Mouse (Mus musculus): ENCODE results near the gene Pak1.

DNA sequence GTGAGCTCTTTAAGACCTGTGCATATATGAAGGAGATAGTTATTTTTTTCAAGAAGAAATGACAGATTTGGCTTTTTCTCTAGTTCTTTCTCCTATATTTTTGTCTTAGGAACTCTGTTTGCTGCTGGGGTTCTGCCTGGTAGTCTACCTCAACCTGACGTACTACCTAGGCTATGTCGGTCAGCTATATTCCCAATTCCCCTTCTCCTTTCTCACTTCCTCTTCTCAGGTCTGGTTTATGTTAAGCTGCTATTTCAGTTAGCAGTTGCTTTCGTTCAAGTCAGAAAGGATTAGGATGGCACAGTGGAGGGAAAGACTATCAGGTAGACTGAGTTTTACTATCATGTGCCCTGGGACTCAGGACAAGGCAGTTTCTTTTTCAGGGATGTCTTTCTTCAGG is 75.2 kb downstream of the Pak1 start:
- no peak for TF ChIP-seq CTCF (IDR thresholded peaks at IDR 0.05; ENCODE audit: low read depth)
- no peak for TF ChIP-seq EP300 (IDR thresholded peaks at IDR 0.05; ENCODE audit: low read depth)
